Comparison of ENCODE assay signal across 18 mouse cellular contexts in the genomic region with DNA sequence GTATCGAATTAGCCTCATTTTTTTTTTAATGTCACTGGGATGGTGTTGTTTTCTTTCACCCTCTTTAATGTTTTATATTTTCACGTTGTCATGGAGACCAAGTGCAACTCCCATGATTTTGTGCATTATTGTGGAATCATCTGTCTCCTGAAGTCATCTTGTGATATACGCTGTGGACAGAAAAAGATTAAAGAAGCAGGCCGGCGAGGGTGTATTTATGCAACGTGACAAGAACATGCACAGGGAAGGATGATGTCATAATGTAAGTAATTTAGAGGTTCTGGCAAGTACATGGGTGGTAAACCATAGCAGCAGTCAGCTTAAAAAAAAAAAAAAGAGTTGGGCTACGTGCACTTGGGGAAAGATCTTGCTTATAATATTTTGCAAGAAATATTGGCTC.
DNase-seq lines count a peak whose midpoint lies in the region; ATAC-seq lines count a peak whose summit lies in the region.
"Had no signal": no experiment of that assay in that cellular context is flagged by ENCODE, and none has a peak within 500 bp of the region (broad histone marks: within the 10 kb centered on the region; RNA-seq: fewer than 3 reads in every experiment).

No protein-coding gene starts in this region.

- no peaks in the 10 kb centered on the region for H3K36me3 ChIP-seq in kidney, embryonic 16.5 days (ENCODE audit: insufficient read depth, low read length)
- H3K36me3 ChIP-seq in stomach, embryonic 16.5 days (ENCODE audit: control insufficient read depth, insufficient read depth, low read length) = no peaks in the 10 kb centered on the region
- H3K36me3 ChIP-seq: embryonic facial prominence, embryonic 15.5 days; heart, embryonic 15.5 days; hindbrain, embryonic 15.5 days; midbrain, embryonic 12.5 days; neural tube, embryonic 12.5 days; stomach, embryonic 15.5 days had no signal

- H3K27me3 ChIP-seq in kidney, embryonic 16.5 days (ENCODE audit: insufficient read depth, low read length) = no peaks in the 10 kb centered on the region; the same call in 1 of the 2 replicates
- no peaks in the 10 kb centered on the region for H3K27me3 ChIP-seq in stomach, embryonic 16.5 days (ENCODE audit: control insufficient read depth, insufficient read depth, low read length)
- H3K27me3 ChIP-seq: embryonic facial prominence, embryonic 15.5 days; forebrain, embryonic 13.5 days; heart, embryonic 15.5 days; hindbrain, embryonic 15.5 days; midbrain, embryonic 12.5 days; neural tube, embryonic 12.5 days; stomach, embryonic 15.5 days had no signal

- no peaks in the 10 kb centered on the region for H3K9me3 ChIP-seq in kidney, embryonic 16.5 days (ENCODE audit: low read length)
- no peaks in the 10 kb centered on the region for H3K9me3 ChIP-seq in stomach, embryonic 16.5 days (replicated peaks; ENCODE audit: control insufficient read depth, low read length)
- H3K9me3 ChIP-seq: embryonic facial prominence, embryonic 15.5 days; forebrain, embryonic 13.5 days; heart, embryonic 15.5 days; hindbrain, embryonic 15.5 days; midbrain, embryonic 12.5 days; neural tube, embryonic 12.5 days; stomach, embryonic 15.5 days had no signal

- H3K4me2 ChIP-seq in kidney, embryonic 16.5 days (replicated peaks; ENCODE audit: low read depth, low read length) = 0 out of 2 replicates have a peak overlapping the region, but pooled peaks have one; percentile 23
- no peak overlapping the region for H3K4me2 ChIP-seq in stomach, embryonic 16.5 days (ENCODE audit: low read depth, low read length)
- H3K4me2 ChIP-seq: embryonic facial prominence, embryonic 15.5 days; forebrain, embryonic 13.5 days; heart, embryonic 15.5 days; hindbrain, embryonic 15.5 days; midbrain, embryonic 12.5 days; neural tube, embryonic 12.5 days; stomach, embryonic 15.5 days had no signal

- no peak overlapping the region for H3K27ac ChIP-seq in kidney, embryonic 16.5 days (ENCODE audit: low read length)
- H3K27ac ChIP-seq in stomach, embryonic 16.5 days (ENCODE audit: low read length) = no peak overlapping the region
- H3K27ac ChIP-seq: embryonic facial prominence, embryonic 15.5 days; forebrain, embryonic 13.5 days; heart, embryonic 15.5 days; hindbrain, embryonic 15.5 days; midbrain, embryonic 12.5 days; neural tube, embryonic 12.5 days; stomach, embryonic 15.5 days had no signal

- ATAC-seq in kidney, embryonic 16.5 days (ENCODE audit: low FRiP score, low TSS enrichment) = 0 out of 2 replicates have a peak, but pooled peaks have one; percentile 39
- peak; percentile 42; the same call in 1 of the 2 replicates for ATAC-seq in stomach, embryonic 16.5 days (ENCODE audit: insufficient read depth, low FRiP score)
- ATAC-seq: forebrain, embryonic 13.5 days; liver, postnatal 0 days had no signal

- WGBS in kidney, embryonic 16.5 days = 44% methylated on average over 7 of the region's 7 CpGs
- WGBS in stomach, embryonic 16.5 days = 40% methylated on average over 7 of the region's 7 CpGs

- peaks cover 10% of the 10 kb centered on the region; the same call in 1 of the 2 replicates for H3K4me1 ChIP-seq in kidney, embryonic 16.5 days (ENCODE audit: insufficient read depth, low read length)
- peaks cover 6% of the 10 kb centered on the region for H3K4me1 ChIP-seq in stomach, embryonic 16.5 days (ENCODE audit: control insufficient read depth, insufficient read depth, low read length)
- H3K4me1 ChIP-seq: embryonic facial prominence, embryonic 15.5 days; forebrain, embryonic 13.5 days; heart, embryonic 15.5 days; hindbrain, embryonic 15.5 days; midbrain, embryonic 12.5 days; neural tube, embryonic 12.5 days had no signal

- H3K9ac ChIP-seq in kidney, embryonic 16.5 days (replicated peaks; ENCODE audit: low read length) = no peak overlapping the region
- H3K9ac ChIP-seq in stomach, embryonic 16.5 days (ENCODE audit: low read length) = no peak overlapping the region
- H3K9ac ChIP-seq: embryonic facial prominence, embryonic 15.5 days; forebrain, embryonic 13.5 days; heart, embryonic 15.5 days; hindbrain, embryonic 15.5 days; liver, postnatal 0 days; midbrain, embryonic 12.5 days; neural tube, embryonic 12.5 days; stomach, embryonic 15.5 days had no signal

- DNase-seq in kidney, adult 9 months = no peak
- DNase-seq in retina, postnatal 1 day = peak; percentile 24
- DNase-seq in retina, embryonic 14.5 days (ENCODE audit: low spot score) = no peak
- peak; percentile 20 to 42 for DNase-seq in left cerebral cortex, adult 9 months (ENCODE audit: low spot score in 2 of 2)
- no peak for DNase-seq in testis, postnatal 14 days (ENCODE audit: low spot score)
- no peak for DNase-seq in layer of hippocampus, adult 9-10 months (ENCODE audit: low spot score)
- DNase-seq: cerebellum, postnatal 25 days; gastrocnemius, postnatal 36 days; liver, postnatal 0 days had no signal

- no peak overlapping the region for H3K4me3 ChIP-seq in kidney, embryonic 16.5 days (ENCODE audit: low read length)
- no peak overlapping the region for H3K4me3 ChIP-seq in stomach, embryonic 16.5 days (replicated peaks; ENCODE audit: low read length)
- H3K4me3 ChIP-seq: embryonic facial prominence, embryonic 15.5 days; forebrain, embryonic 13.5 days; heart, embryonic 15.5 days; hindbrain, embryonic 15.5 days; midbrain, embryonic 12.5 days; neural tube, embryonic 12.5 days; stomach, embryonic 15.5 days had no signal

Comparison
In these comparisons a context has a peak if more than half of its experiments do, and no peak if none do; other contexts are left out.
1. DNase-seq: peak in retina, postnatal 1 day (single experiment) and left cerebral cortex, adult 9 months (2 of 2); none in kidney, adult 9 months (single experiment), retina, embryonic 14.5 days (single experiment), testis, postnatal 14 days (single experiment) and layer of hippocampus, adult 9-10 months (single experiment).